Mouse (Mus musculus): ENCODE data around the gene Prune2. TPM values are rescaled to one million over a fixed set of nuclear protein-coding genes. Genes with fewer than 3 reads are reported as not detected.

The Prune2 gene
- total and polyA plus RNA-seq, 3 experiments = not detected

GRCm38 (mm10) chr19:16959051-16959450 lies 3.1 kb downstream of the Prune2 start:
- Histone ChIP-seq H3K27ac (ENCODE audit: control insufficient read depth, low read depth, low read length) (no peak overlapping the region), H3K4me1 (ENCODE audit: control insufficient read depth in 1 of 2, insufficient read depth in 2 of 2, low read length in 2 of 2) (no peaks in the 10 kb centered on the region), H3K4me3 (ENCODE audit: control insufficient read depth in 1 of 2, insufficient read depth in 1 of 2, low read depth in 2 of 2, low read length in 2 of 2) (no peak overlapping the region), H3K79me2 (ENCODE audit: control insufficient read depth, insufficient read depth, low read length, poor library complexity) (no peaks in the 10 kb centered on the region), H3K27me3 (ENCODE audit: control insufficient read depth in 1 of 2, insufficient read depth in 2 of 2, low read length in 2 of 2) (no peaks in the 10 kb centered on the region), H3K9ac (ENCODE audit: control insufficient read depth, low read depth, low read length, poor library complexity, severe bottlenecking) (no peak overlapping the region), H3K9me3 (replicated peaks; ENCODE audit: insufficient read depth, low read length) (no peaks in the 10 kb centered on the region), H3K36me3 (ENCODE audit: control insufficient read depth in 1 of 2, insufficient read depth in 2 of 2, low read length in 2 of 2) (no peaks in the 10 kb centered on the region)
- DNase-seq (ENCODE audit: low read depth, low spot score) = no peak
- TF ChIP-seq CTCF (IDR thresholded peaks at IDR 0.05 in 2 of 3, conservative IDR thresholded peaks at IDR 0.05 in 1 of 3; ENCODE audit: control insufficient read depth in 1 of 3, insufficient read depth in 1 of 3, low read depth in 2 of 3, low read length in 3 of 3, poor library complexity in 1 of 3, severe bottlenecking in 1 of 3) = no peak

DNA sequence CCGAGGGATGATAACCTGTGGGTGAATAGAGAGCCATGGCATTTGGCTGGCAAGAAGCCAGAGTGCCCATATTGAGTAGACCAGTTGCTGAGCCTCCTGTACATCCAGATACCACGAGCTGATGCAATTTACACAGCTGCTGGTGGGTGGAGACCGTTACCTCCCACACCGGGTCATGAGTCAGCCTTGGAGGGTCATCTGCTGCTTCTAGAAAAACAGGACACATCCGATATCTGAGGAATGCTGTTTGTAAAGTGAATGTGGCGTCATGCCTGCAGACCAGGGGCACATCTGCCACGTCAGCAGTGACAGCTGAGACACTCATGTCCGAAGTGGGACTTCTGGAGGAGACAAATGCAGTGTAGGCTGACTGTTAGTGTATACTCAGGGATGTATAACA lies 3.6 kb downstream of the Prune2 start:
- Histone ChIP-seq H3K9ac (ENCODE audit: control insufficient read depth, low read depth, low read length, poor library complexity, severe bottlenecking) (no peak overlapping the region), H3K9me3 (replicated peaks; ENCODE audit: insufficient read depth, low read length) (no peaks in the 10 kb centered on the region), H3K79me2 (ENCODE audit: control insufficient read depth, insufficient read depth, low read length, poor library complexity) (no peaks in the 10 kb centered on the region), H3K4me1 (ENCODE audit: control insufficient read depth in 1 of 2, insufficient read depth in 2 of 2, low read length in 2 of 2) (no peaks in the 10 kb centered on the region), H3K36me3 (ENCODE audit: control insufficient read depth in 1 of 2, insufficient read depth in 2 of 2, low read length in 2 of 2) (no peaks in the 10 kb centered on the region), H3K27me3 (ENCODE audit: control insufficient read depth in 1 of 2, insufficient read depth in 2 of 2, low read length in 2 of 2) (no peaks in the 10 kb centered on the region), H3K4me3 (ENCODE audit: control insufficient read depth in 1 of 2, insufficient read depth in 1 of 2, low read depth in 2 of 2, low read length in 2 of 2) (no peak overlapping the region), H3K27ac (ENCODE audit: control insufficient read depth, low read depth, low read length) (no peak overlapping the region)
- DNase-seq (ENCODE audit: low read depth, low spot score) = no peak
- TF ChIP-seq UBTF (IDR thresholded peaks at IDR 0.05; ENCODE audit: borderline replicate concordance, insufficient read depth, low read depth, low read length) (no peak), ELF1 (IDR thresholded peaks at IDR 0.05; ENCODE audit: low read depth, low read length) (no peak), GATA1 (IDR thresholded peaks at IDR 0.05; ENCODE audit: low read depth, low read length) (no peak), MEF2A (IDR thresholded peaks at IDR 0.05; ENCODE audit: extremely low read depth, insufficient replicate concordance, low read depth, low read length, poor library complexity, severe bottlenecking) (no peak), TCF12 (IDR thresholded peaks at IDR 0.05; ENCODE audit: low read depth, low read length) (no peak), ZKSCAN1 (IDR thresholded peaks at IDR 0.05; ENCODE audit: low read depth, low read length) (no peak)

GRCm38 (mm10) chr19:16961036-16961435 lies 5.1 kb downstream of the Prune2 start:
- TF ChIP-seq TCF12 (IDR thresholded peaks at IDR 0.05; ENCODE audit: low read depth, low read length) = no peak
- TF ChIP-seq MAX (IDR thresholded peaks at IDR 0.05; ENCODE audit: low read length) = no peak
- TF ChIP-seq RAD21 (IDR thresholded peaks at IDR 0.05; ENCODE audit: low read depth, low read length) = no peak
- no peak for TF ChIP-seq JUND (IDR thresholded peaks at IDR 0.05; ENCODE audit: low read depth, low read length)
- no peak for TF ChIP-seq GATA1 (IDR thresholded peaks at IDR 0.05; ENCODE audit: low read depth, low read length)
- TF ChIP-seq ZNF384 (IDR thresholded peaks at IDR 0.05; ENCODE audit: low read depth, low read length) = no peak
- no peak for TF ChIP-seq GABPA (IDR thresholded peaks at IDR 0.05; ENCODE audit: low read depth, low read length)
- no peak for TF ChIP-seq SIN3A (IDR thresholded peaks at IDR 0.05; ENCODE audit: low read length)

More at GRCm38 (mm10) chr19:16961036-16961435, 5.1 kb downstream of the Prune2 start:
- Histone ChIP-seq H3K27ac (ENCODE audit: control insufficient read depth, low read depth, low read length) (no peak overlapping the region), H3K9me3 (replicated peaks; ENCODE audit: insufficient read depth, low read length) (no peaks in the 10 kb centered on the region), H3K9ac (ENCODE audit: control insufficient read depth, low read depth, low read length, poor library complexity, severe bottlenecking) (no peak overlapping the region), H3K36me3 (ENCODE audit: control insufficient read depth in 1 of 2, insufficient read depth in 2 of 2, low read length in 2 of 2) (no peaks in the 10 kb centered on the region), H3K27me3 (ENCODE audit: control insufficient read depth in 1 of 2, insufficient read depth in 2 of 2, low read length in 2 of 2) (no peaks in the 10 kb centered on the region), H3K4me1 (ENCODE audit: control insufficient read depth in 1 of 2, insufficient read depth in 2 of 2, low read length in 2 of 2) (no peaks in the 10 kb centered on the region), H3K79me2 (ENCODE audit: control insufficient read depth, insufficient read depth, low read length, poor library complexity) (no peaks in the 10 kb centered on the region), H3K4me3 (ENCODE audit: control insufficient read depth in 1 of 2, insufficient read depth in 1 of 2, low read depth in 2 of 2, low read length in 2 of 2) (no peak overlapping the region)
- DNase-seq (ENCODE audit: low read depth, low spot score) = no peak

All from MEL (cell line).